Mouse (Mus musculus): ENCODE measurements around the gene Pdx1. TPM values are rescaled to one million over a fixed set of nuclear protein-coding genes. Genes with fewer than 3 reads are reported as not detected.

The Pdx1 gene
- polyA plus RNA-seq (2015; fragmentation: Nextera tagmentation; extraction: Ambion mirVana): not detected in 2 replicates

- no peaks in the 10 kb centered on the region for H3K9me3 ChIP-seq (ENCODE audit: control insufficient read depth, low read length)
- no peaks in the 10 kb centered on the region for H3K36me3 ChIP-seq (ENCODE audit: control insufficient read depth, insufficient read depth)
- H3K4me1 ChIP-seq (replicated peaks; ENCODE audit: control insufficient read depth, insufficient read depth, low read length): no peaks in the 10 kb centered on the region
- WGBS: 0% methylated on average over 38 of the region's 44 CpGs
- no peak within 1 kb of the TSS for H3K27ac ChIP-seq (ENCODE audit: low read length)
- H3K27me3 ChIP-seq (replicated peaks; ENCODE audit: control insufficient read depth, insufficient read depth, low read length): peaks cover 89% of the 10 kb centered on the region
- H3K9ac ChIP-seq (replicated peaks; ENCODE audit: low read depth, low read length): no peak within 1 kb of the TSS
- no peak for ATAC-seq
- no peak within 1 kb of the TSS for H3K4me2 ChIP-seq (ENCODE audit: low read length)
- no peak within 1 kb of the TSS for H3K4me3 ChIP-seq (replicated peaks; ENCODE audit: low read length)
Measured at GRCm38 (mm10) chr5:147269926-147270672, at the start of gene Pdx1. TSS of gene Pdx1 (plus strand) at chr5:147269959.

GRCm38 (mm10) chr5:147227354-147228112 is 42.2 kb upstream of the Pdx1 start:
- no peak overlapping the region for H3K27ac ChIP-seq (ENCODE audit: low read length)
- no peak overlapping the region for H3K4me2 ChIP-seq (ENCODE audit: low read length)
- H3K9ac ChIP-seq (replicated peaks; ENCODE audit: low read depth, low read length): no peak overlapping the region
- no peak overlapping the region for H3K4me3 ChIP-seq (replicated peaks; ENCODE audit: low read length)
- 15% methylated on average over 25 of the region's 25 CpGs for WGBS
- peak; percentile 73 for ATAC-seq
- no peaks in the 10 kb centered on the region for H3K9me3 ChIP-seq (ENCODE audit: control insufficient read depth, low read length)
- H3K4me1 ChIP-seq (replicated peaks; ENCODE audit: control insufficient read depth, insufficient read depth, low read length): peaks cover 4% of the 10 kb centered on the region
- H3K27me3 ChIP-seq (replicated peaks; ENCODE audit: control insufficient read depth, insufficient read depth, low read length): peaks cover 46% of the 10 kb centered on the region
- no peaks in the 10 kb centered on the region for H3K36me3 ChIP-seq (ENCODE audit: control insufficient read depth, insufficient read depth)

- no peaks in the 10 kb centered on the region for H3K36me3 ChIP-seq (ENCODE audit: control insufficient read depth, insufficient read depth)
- H3K4me1 ChIP-seq (replicated peaks; ENCODE audit: control insufficient read depth, insufficient read depth, low read length): no peaks in the 10 kb centered on the region
- H3K27ac ChIP-seq (ENCODE audit: low read length): no peak overlapping the region
- no peak overlapping the region for H3K4me3 ChIP-seq (replicated peaks; ENCODE audit: low read length)
- 86% methylated on average over 21 of the region's 21 CpGs for WGBS
- no peaks in the 10 kb centered on the region for H3K9me3 ChIP-seq (ENCODE audit: control insufficient read depth, low read length)
- H3K9ac ChIP-seq (replicated peaks; ENCODE audit: low read depth, low read length): no peak overlapping the region
- no peaks in the 10 kb centered on the region; the same call in 1 of the 2 replicates for H3K27me3 ChIP-seq (replicated peaks; ENCODE audit: control insufficient read depth, insufficient read depth, low read length)
- H3K4me2 ChIP-seq (ENCODE audit: low read length): no peak overlapping the region
- ATAC-seq: no peak
Measured at GRCm38 (mm10) chr5:147235406-147236309, 34.1 kb upstream of the Pdx1 start.

- no peak for ATAC-seq
- 87% methylated on average over 7 of the region's 7 CpGs for whole genome bisulfite sequencing
- Histone ChIP-seq H3K4me2 (ENCODE audit: low read length) (no peak overlapping the region), H3K36me3 (ENCODE audit: control insufficient read depth, insufficient read depth) (no peaks in the 10 kb centered on the region), H3K4me1 (replicated peaks; ENCODE audit: control insufficient read depth, insufficient read depth, low read length) (no peaks in the 10 kb centered on the region), H3K9ac (replicated peaks; ENCODE audit: low read depth, low read length) (no peak overlapping the region), H3K27me3 (replicated peaks; ENCODE audit: control insufficient read depth, insufficient read depth, low read length) (0 out of 2 replicates have a peak, but pooled peaks cover 4% of the 10 kb centered on the region), H3K27ac (ENCODE audit: low read length) (no peak overlapping the region), H3K9me3 (ENCODE audit: control insufficient read depth, low read length) (no peaks in the 10 kb centered on the region), H3K4me3 (replicated peaks; ENCODE audit: low read length) (no peak overlapping the region)
Measured at GRCm38 (mm10) chr5:147243908-147244307, 25.9 kb upstream of the Pdx1 start.

- H3K27me3 ChIP-seq (replicated peaks; ENCODE audit: control insufficient read depth, insufficient read depth, low read length): peaks cover 21% of the 10 kb centered on the region
- ATAC-seq: no peak
- H3K9ac ChIP-seq (replicated peaks; ENCODE audit: low read depth, low read length): no peak overlapping the region
Measured at GRCm38 (mm10) chr5:147260189-147260588, 9.6 kb upstream of the Pdx1 start.

GRCm38 (mm10) chr5:147260778-147261177 is 9.0 kb upstream of the Pdx1 start:
- peaks cover 27% of the 10 kb centered on the region for H3K27me3 ChIP-seq (replicated peaks; ENCODE audit: control insufficient read depth, insufficient read depth, low read length)
- H3K9ac ChIP-seq (replicated peaks; ENCODE audit: low read depth, low read length): no peak overlapping the region
- H3K4me3 ChIP-seq (replicated peaks; ENCODE audit: low read length): no peak overlapping the region
- no peak overlapping the region for H3K27ac ChIP-seq (ENCODE audit: low read length)
- WGBS: 79% methylated on average over 4 of the region's 4 CpGs
- no peak for ATAC-seq
- H3K36me3 ChIP-seq (ENCODE audit: control insufficient read depth, insufficient read depth): no peaks in the 10 kb centered on the region
- no peaks in the 10 kb centered on the region for H3K9me3 ChIP-seq (ENCODE audit: control insufficient read depth, low read length)
- no peaks in the 10 kb centered on the region for H3K4me1 ChIP-seq (replicated peaks; ENCODE audit: control insufficient read depth, insufficient read depth, low read length)
- H3K4me2 ChIP-seq (ENCODE audit: low read length): no peak overlapping the region

More at GRCm38 (mm10) chr5:147260189-147260588, 9.6 kb upstream of the Pdx1 start:
- no peaks in the 10 kb centered on the region for H3K4me1 ChIP-seq (replicated peaks; ENCODE audit: control insufficient read depth, insufficient read depth, low read length)
- H3K4me2 ChIP-seq (ENCODE audit: low read length): no peak overlapping the region
- H3K4me3 ChIP-seq (replicated peaks; ENCODE audit: low read length): no peak overlapping the region
- H3K36me3 ChIP-seq (ENCODE audit: control insufficient read depth, insufficient read depth): no peaks in the 10 kb centered on the region
- no peaks in the 10 kb centered on the region for H3K9me3 ChIP-seq (ENCODE audit: control insufficient read depth, low read length)
- no peak overlapping the region for H3K27ac ChIP-seq (ENCODE audit: low read length)
- 91% methylated on average over 1 of the region's 1 CpGs for WGBS

- Histone ChIP-seq H3K27me3 (replicated peaks; ENCODE audit: control insufficient read depth, insufficient read depth, low read length) (peaks cover 38% of the 10 kb centered on the region), H3K9ac (replicated peaks; ENCODE audit: low read depth, low read length) (no peak overlapping the region), H3K4me1 (replicated peaks; ENCODE audit: control insufficient read depth, insufficient read depth, low read length) (no peaks in the 10 kb centered on the region), H3K4me3 (replicated peaks; ENCODE audit: low read length) (no peak overlapping the region), H3K36me3 (ENCODE audit: control insufficient read depth, insufficient read depth) (no peaks in the 10 kb centered on the region), H3K27ac (ENCODE audit: low read length) (no peak overlapping the region), H3K9me3 (ENCODE audit: control insufficient read depth, low read length) (no peaks in the 10 kb centered on the region), H3K4me2 (ENCODE audit: low read length) (no peak overlapping the region)
- no peak for ATAC-seq
- 65% methylated on average over 11 of the region's 11 CpGs for WGBS
Measured at GRCm38 (mm10) chr5:147261899-147262541, 7.7 kb upstream of the Pdx1 start.

- Histone ChIP-seq H3K4me3 (replicated peaks; ENCODE audit: low read length) (no peak overlapping the region), H3K36me3 (ENCODE audit: control insufficient read depth, insufficient read depth) (no peaks in the 10 kb centered on the region), H3K27me3 (replicated peaks; ENCODE audit: control insufficient read depth, insufficient read depth, low read length) (peaks cover 56% of the 10 kb centered on the region), H3K27ac (ENCODE audit: low read length) (no peak overlapping the region), H3K4me2 (ENCODE audit: low read length) (no peak overlapping the region), H3K9me3 (ENCODE audit: control insufficient read depth, low read length) (no peaks in the 10 kb centered on the region), H3K4me1 (replicated peaks; ENCODE audit: control insufficient read depth, insufficient read depth, low read length) (no peaks in the 10 kb centered on the region), H3K9ac (replicated peaks; ENCODE audit: low read depth, low read length) (no peak overlapping the region)
- ATAC-seq: no peak
- WGBS: 55% methylated on average over 4 of the region's 4 CpGs
Measured at GRCm38 (mm10) chr5:147263945-147264344, 5.8 kb upstream of the Pdx1 start.

All from forebrain, embryonic 16.5 days (tissue).